Comparison of ENCODE assay signal across 37 mouse cellular contexts in the genomic region with DNA sequence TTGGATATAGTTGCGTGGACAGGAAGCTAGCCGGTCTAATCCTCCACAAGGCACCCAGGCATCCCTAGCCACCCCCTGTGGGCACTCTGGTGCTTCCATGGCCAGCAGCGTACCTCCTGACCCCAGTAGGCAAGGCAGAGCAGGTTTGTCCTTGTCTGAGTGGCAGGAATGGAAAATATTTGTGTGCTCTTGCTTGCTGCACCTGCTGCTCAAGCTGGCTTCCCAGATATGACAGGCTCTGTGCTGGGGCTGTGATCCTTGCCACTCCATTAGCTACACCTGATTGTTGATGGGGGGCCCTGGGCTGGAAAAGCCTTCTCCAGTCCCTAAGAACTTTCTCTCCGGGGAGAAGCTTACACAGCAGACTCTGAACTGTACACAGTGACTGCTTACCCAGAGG. TPM values are rescaled to one million over a fixed set of nuclear protein-coding genes. Genes with fewer than 3 reads are reported as not detected.
DNase-seq lines count a peak whose midpoint lies in the region; ATAC-seq and TF ChIP-seq lines count a peak whose summit lies in the region.
"Had no signal": no experiment of that assay in that cellular context is flagged by ENCODE, and none has a peak within 500 bp of the region (broad histone marks: within the 10 kb centered on the region; RNA-seq: fewer than 3 reads in every experiment).

No protein-coding gene starts in this region.

- H3K4me3 ChIP-seq in heart, embryonic 16.5 days (ENCODE audit: low read length): no peak overlapping the region
- H3K4me3 ChIP-seq in kidney, embryonic 14.5 days (ENCODE audit: low read length): no peak overlapping the region
- no peak overlapping the region for H3K4me3 ChIP-seq in stomach, postnatal 0 days (ENCODE audit: low read depth, low read length)
- H3K4me3 ChIP-seq in liver, embryonic 11.5 days (ENCODE audit: low read depth, low read length): no peak overlapping the region
- H3K4me3 ChIP-seq: embryonic facial prominence, embryonic 10.5 days; embryonic facial prominence, embryonic 15.5 days; forebrain, embryonic 12.5 days; heart, embryonic 15.5 days; limb, embryonic 10.5 days; limb, embryonic 15.5 days; neural tube, embryonic 12.5 days had no signal

- no peaks in the 10 kb centered on the region for H3K36me3 ChIP-seq in heart, embryonic 16.5 days (ENCODE audit: control insufficient read depth, insufficient read depth)
- no peaks in the 10 kb centered on the region for H3K36me3 ChIP-seq in kidney, embryonic 14.5 days (ENCODE audit: control insufficient read depth, insufficient read depth, low read length)
- no peaks in the 10 kb centered on the region for H3K36me3 ChIP-seq in stomach, postnatal 0 days (ENCODE audit: control insufficient read depth, insufficient read depth, low read length)
- H3K36me3 ChIP-seq in liver, embryonic 11.5 days (ENCODE audit: control insufficient read depth, insufficient read depth, low read length): no peaks in the 10 kb centered on the region
- H3K36me3 ChIP-seq: embryonic facial prominence, embryonic 10.5 days; embryonic facial prominence, embryonic 15.5 days; forebrain, embryonic 12.5 days; G1E; heart, embryonic 15.5 days; limb, embryonic 10.5 days; limb, embryonic 15.5 days; neural tube, embryonic 12.5 days had no signal

- no peak for DNase-seq in heart, adult 8-10 months (ENCODE audit: low spot score)
- peak; percentile 47 for DNase-seq in kidney, adult 9 months
- DNase-seq in stomach, postnatal 0 days (ENCODE audit: low spot score): no peak
- DNase-seq in thymus, postnatal 36 days: peak; percentile 53 to 59
- no peak for DNase-seq in liver, embryonic 11.5 days (ENCODE audit: low spot score)
- no peak for DNase-seq in urinary bladder, adult 2 months (ENCODE audit: low spot score)
- DNase-seq: adrenal gland, adult 8-10 months; cerebellum, adult 2 months; cerebellum, postnatal 14 days; forebrain, postnatal 0 days; lung, embryonic 14.5 days; right cerebral cortex, adult 18-20 months; spleen, adult 18-20 months had no signal

- H3K4me2 ChIP-seq in heart, embryonic 16.5 days (ENCODE audit: low read depth, low read length): no peak overlapping the region
- H3K4me2 ChIP-seq in kidney, embryonic 14.5 days (replicated peaks; ENCODE audit: low read depth, low read length): no peak overlapping the region
- no peak overlapping the region for H3K4me2 ChIP-seq in stomach, postnatal 0 days (replicated peaks; ENCODE audit: low read depth)
- no peak overlapping the region for H3K4me2 ChIP-seq in liver, embryonic 11.5 days
- H3K4me2 ChIP-seq: embryonic facial prominence, embryonic 15.5 days; forebrain, embryonic 12.5 days; heart, embryonic 15.5 days; hindbrain, embryonic 14.5 days; limb, embryonic 15.5 days; lung, embryonic 14.5 days; midbrain, embryonic 11.5 days; neural tube, embryonic 12.5 days had no signal

- WGBS in heart, embryonic 16.5 days: 59% methylated on average over 4 of the region's 4 CpGs
- WGBS in kidney, embryonic 14.5 days: 56% methylated on average over 4 of the region's 4 CpGs
- 50% methylated on average over 4 of the region's 4 CpGs for WGBS in stomach, postnatal 0 days
- WGBS in liver, embryonic 11.5 days: 65% methylated on average over 4 of the region's 4 CpGs

- H3K27ac ChIP-seq in heart, embryonic 16.5 days (ENCODE audit: low read length): peak overlapping the region; percentile 17; the same call in 1 of the 2 replicates
- no peak overlapping the region for H3K27ac ChIP-seq in kidney, embryonic 14.5 days (ENCODE audit: low read depth, low read length)
- peak overlapping the region; percentile 30; the same call in 1 of the 2 replicates for H3K27ac ChIP-seq in stomach, postnatal 0 days (replicated peaks)
- H3K27ac ChIP-seq in liver, embryonic 11.5 days (ENCODE audit: low read depth, low read length): no peak overlapping the region
- H3K27ac ChIP-seq: embryonic facial prominence, embryonic 10.5 days; embryonic facial prominence, embryonic 15.5 days; forebrain, embryonic 12.5 days; heart, embryonic 15.5 days; hindbrain, embryonic 14.5 days; limb, embryonic 10.5 days; limb, embryonic 15.5 days; liver, embryonic 14.5 days; neural tube, embryonic 12.5 days had no signal

- TF ChIP-seq CTCF in stomach, postnatal 0 days (IDR thresholded peaks at IDR 0.05; ENCODE audit: low read depth): no peak

- no peak for ATAC-seq in heart, embryonic 16.5 days (replicated peaks; ENCODE audit: extremely low read depth, insufficient read depth, low FRiP score)
- ATAC-seq in kidney, embryonic 14.5 days (ENCODE audit: low FRiP score, low TSS enrichment): no peak
- ATAC-seq in stomach, postnatal 0 days (ENCODE audit: low FRiP score, low TSS enrichment): no peak
- no peak for ATAC-seq in liver, embryonic 11.5 days (replicated peaks; ENCODE audit: low FRiP score)
- ATAC-seq: forebrain, postnatal 0 days; inflammation-experienced regulatory T-cells, adult 6 months; midbrain, embryonic 16.5 days had no signal

- no peak overlapping the region for H3K9ac ChIP-seq in heart, embryonic 16.5 days (ENCODE audit: low read length)
- H3K9ac ChIP-seq in kidney, embryonic 14.5 days (ENCODE audit: low read depth, low read length): no peak overlapping the region
- H3K9ac ChIP-seq in stomach, postnatal 0 days (ENCODE audit: low read length): no peak overlapping the region
- H3K9ac ChIP-seq in liver, embryonic 11.5 days (ENCODE audit: low read depth, low read length): no peak overlapping the region
- H3K9ac ChIP-seq: embryonic facial prominence, embryonic 15.5 days; forebrain, embryonic 12.5 days; forebrain, postnatal 0 days; heart, embryonic 15.5 days; hindbrain, embryonic 14.5 days; limb, embryonic 15.5 days; liver, embryonic 14.5 days; lung, embryonic 14.5 days; neural tube, embryonic 12.5 days had no signal

- H3K4me1 ChIP-seq in heart, embryonic 16.5 days (ENCODE audit: control insufficient read depth, insufficient read depth, low read length): peaks cover 9% of the 10 kb centered on the region
- peaks cover 13% of the 10 kb centered on the region for H3K4me1 ChIP-seq in kidney, embryonic 14.5 days (ENCODE audit: control insufficient read depth, insufficient read depth, low read length)
- no peaks in the 10 kb centered on the region for H3K4me1 ChIP-seq in stomach, postnatal 0 days (replicated peaks; ENCODE audit: control insufficient read depth, insufficient read depth)
- peaks cover 3% of the 10 kb centered on the region for H3K4me1 ChIP-seq in liver, embryonic 11.5 days (replicated peaks; ENCODE audit: control insufficient read depth, insufficient read depth, low read length)

- TF ChIP-seq EP300 in stomach, postnatal 0 days (optimal IDR thresholded peaks at IDR 0.05): no peak

- no peaks in the 10 kb centered on the region for H3K27me3 ChIP-seq in heart, embryonic 16.5 days (ENCODE audit: control insufficient read depth, insufficient read depth, low read length)
- H3K27me3 ChIP-seq in kidney, embryonic 14.5 days (ENCODE audit: control insufficient read depth, insufficient read depth, low read length): no peaks in the 10 kb centered on the region
- H3K27me3 ChIP-seq in stomach, postnatal 0 days (ENCODE audit: control insufficient read depth, insufficient read depth, low read length): no peaks in the 10 kb centered on the region
- H3K27me3 ChIP-seq in liver, embryonic 11.5 days (replicated peaks; ENCODE audit: control insufficient read depth, insufficient read depth, low read length): no peaks in the 10 kb centered on the region
- H3K27me3 ChIP-seq: embryonic facial prominence, embryonic 15.5 days; forebrain, embryonic 12.5 days; heart, embryonic 15.5 days; limb, embryonic 15.5 days; neural tube, embryonic 12.5 days had no signal

- H3K9me3 ChIP-seq in heart, embryonic 16.5 days (replicated peaks; ENCODE audit: control insufficient read depth, low read length): no peaks in the 10 kb centered on the region; the same call in 1 of the 2 replicates
- H3K9me3 ChIP-seq in kidney, embryonic 14.5 days (ENCODE audit: control insufficient read depth, low read length): 0 out of 2 replicates have a peak, but pooled peaks cover 3% of the 10 kb centered on the region
- no peaks in the 10 kb centered on the region for H3K9me3 ChIP-seq in stomach, postnatal 0 days (ENCODE audit: control insufficient read depth, low read length)
- H3K9me3 ChIP-seq in liver, embryonic 11.5 days (ENCODE audit: control insufficient read depth, low read length): no peaks in the 10 kb centered on the region
- H3K9me3 ChIP-seq: embryonic facial prominence, embryonic 15.5 days; G1E; heart, embryonic 15.5 days; limb, embryonic 10.5 days; limb, embryonic 15.5 days; neural tube, embryonic 12.5 days had no signal

RNA-seq across cellular contexts. Expression of a gene that starts 9.0 kb away (rescaled TPM):
- polyA plus RNA-seq in heart, embryonic 16.5 days (2015; fragmentation: Nextera tagmentation; extraction: Ambion mirVana): 4.1 and 12.9 TPM in 2 replicates
- total RNA-seq in heart, adult 8-10 months (2022): not detected
- polyA plus RNA-seq in kidney, embryonic 14.5 days (2014; fragmentation: Nextera tagmentation; extraction: Ambion mirVana): 9.0 and 10.7 TPM in 2 replicates
- 14.4 and 17.3 TPM in 2 replicates for polyA plus RNA-seq in stomach, postnatal 0 days (2015; fragmentation: Nextera tagmentation; extraction: Ambion mirVana)
- not detected in 2 replicates for polyA plus RNA-seq in liver, embryonic 11.5 days (2014; fragmentation: Nextera tagmentation; extraction: Ambion mirVana)
- polyA plus RNA-seq in urinary bladder, adult 2 months (2012; rRNA removed): 0.83 and 1.1 TPM in 2 replicates
- total RNA-seq: forebrain, postnatal 0 days; gastrocnemius, adult 8-10 months; gastrocnemius, postnatal 4 days; hematopoietic stem cell, adult 5-6 weeks; layer of hippocampus, postnatal 25 days; left cerebral cortex, postnatal 10 days had no signal
- polyA plus RNA-seq: cortical plate, adult 2 months; forebrain, embryonic 12.5 days; G1E; hindbrain, embryonic 14.5 days; limb, embryonic 15.5 days; midbrain, embryonic 11.5 days had no signal

RNA-seq across cellular contexts. Expression of a gene that starts 13.0 kb away (rescaled TPM):
- 0.12 and 0.14 TPM in 2 replicates for polyA plus RNA-seq in heart, embryonic 16.5 days (2015; fragmentation: Nextera tagmentation; extraction: Ambion mirVana)
- under 1 TPM in 1 of 4 experiments, not detected in 3; 0.16 TPM for total RNA-seq in heart, adult 8-10 months (2022)
- polyA plus RNA-seq in kidney, embryonic 14.5 days (2014; fragmentation: Nextera tagmentation; extraction: Ambion mirVana): 0.14 and 0.33 TPM in 2 replicates
- polyA plus RNA-seq in stomach, postnatal 0 days (2015; fragmentation: Nextera tagmentation; extraction: Ambion mirVana): 0.10 and 0.13 TPM in 2 replicates
- polyA plus RNA-seq in liver, embryonic 11.5 days (2014; fragmentation: Nextera tagmentation; extraction: Ambion mirVana): 0.18 and 0.27 TPM in 2 replicates
- 0.04 and 0.09 TPM in 2 replicates for polyA plus RNA-seq in urinary bladder, adult 2 months (2012; rRNA removed)
- total RNA-seq: adrenal gland, adult 8-10 months; adrenal gland, postnatal 4 days; forebrain, postnatal 0 days; G1E; gastrocnemius, adult 8-10 months; gastrocnemius, postnatal 4 days; hematopoietic stem cell, adult 5-6 weeks; layer of hippocampus, adult 8-10 months; layer of hippocampus, postnatal 25 days; megakaryocyte, adult 5-6 weeks had no signal
- polyA plus RNA-seq: cortical plate, adult 2 months; embryonic facial prominence, embryonic 15.5 days; forebrain, embryonic 12.5 days; forebrain, postnatal 0 days; G1E; heart, embryonic 15.5 days; hindbrain, embryonic 14.5 days; inflammation-experienced regulatory T-cells, adult 6 months; limb, embryonic 15.5 days; lung, embryonic 14.5 days; midbrain, embryonic 11.5 days; midbrain, embryonic 16.5 days; neural tube, embryonic 12.5 days had no signal

RNA-seq across cellular contexts. Expression of a gene that starts 22.2 kb away (rescaled TPM):
- polyA plus RNA-seq in heart, embryonic 16.5 days (2015; fragmentation: Nextera tagmentation; extraction: Ambion mirVana): 5.4 and 6.2 TPM in 2 replicates
- 1 to 10 TPM; 1.2 to 2.2 (median 1.9) TPM for total RNA-seq in heart, adult 8-10 months (2022)
- polyA plus RNA-seq in kidney, embryonic 14.5 days (2014; fragmentation: Nextera tagmentation; extraction: Ambion mirVana): 5.7 and 7.9 TPM in 2 replicates
- 6.3 and 6.5 TPM in 2 replicates for polyA plus RNA-seq in stomach, postnatal 0 days (2015; fragmentation: Nextera tagmentation; extraction: Ambion mirVana)
- 5.7 and 6.0 TPM in 2 replicates for polyA plus RNA-seq in liver, embryonic 11.5 days (2014; fragmentation: Nextera tagmentation; extraction: Ambion mirVana)
- polyA plus RNA-seq in urinary bladder, adult 2 months (2012; rRNA removed): 6.9 and 7.0 TPM in 2 replicates

RNA-seq across cellular contexts. Expression of a gene that starts 33.4 kb away (rescaled TPM):
- polyA plus RNA-seq in heart, embryonic 16.5 days (2015; fragmentation: Nextera tagmentation; extraction: Ambion mirVana): 3.9 and 12.6 TPM in 2 replicates
- total RNA-seq in heart, adult 8-10 months (2022): 10 to 100 TPM; 29.3 to 34.0 (median 29.7) TPM
- polyA plus RNA-seq in kidney, embryonic 14.5 days (2014; fragmentation: Nextera tagmentation; extraction: Ambion mirVana): 22.7 and 23.9 TPM in 2 replicates
- polyA plus RNA-seq in stomach, postnatal 0 days (2015; fragmentation: Nextera tagmentation; extraction: Ambion mirVana): 11.6 and 13.0 TPM in 2 replicates
- 8.4 and 8.9 TPM in 2 replicates for polyA plus RNA-seq in liver, embryonic 11.5 days (2014; fragmentation: Nextera tagmentation; extraction: Ambion mirVana)
- 35.6 TPM in 2 replicates for polyA plus RNA-seq in urinary bladder, adult 2 months (2012; rRNA removed)

RNA-seq across cellular contexts. Expression of a gene that starts 33.5 kb away (rescaled TPM):
- 1,945 and 2,019 TPM in 2 replicates for polyA plus RNA-seq in heart, embryonic 16.5 days (2015; fragmentation: Nextera tagmentation; extraction: Ambion mirVana)
- total RNA-seq in heart, adult 8-10 months (2022): 1,000 to 10,000 TPM; 2,233 to 2,384 (median 2,275) TPM
- polyA plus RNA-seq in kidney, embryonic 14.5 days (2014; fragmentation: Nextera tagmentation; extraction: Ambion mirVana): 962 and 1,151 TPM in 2 replicates
- polyA plus RNA-seq in stomach, postnatal 0 days (2015; fragmentation: Nextera tagmentation; extraction: Ambion mirVana): 883 and 916 TPM in 2 replicates
- 835 and 884 TPM in 2 replicates for polyA plus RNA-seq in liver, embryonic 11.5 days (2014; fragmentation: Nextera tagmentation; extraction: Ambion mirVana)
- polyA plus RNA-seq in urinary bladder, adult 2 months (2012; rRNA removed): 561 and 600 TPM in 2 replicates

Comparison
In these comparisons a context has a peak if more than half of its experiments do, and no peak if none do; other contexts are left out.
1. H3K27ac ChIP-seq: peak in heart, embryonic 16.5 days (single experiment) and stomach, postnatal 0 days (single experiment); none in kidney, embryonic 14.5 days (single experiment) and liver, embryonic 11.5 days (single experiment).
2. DNase-seq: peak in kidney, adult 9 months (single experiment) and thymus, postnatal 36 days (2 of 2); none in heart, adult 8-10 months (single experiment), stomach, postnatal 0 days (single experiment), liver, embryonic 11.5 days (single experiment) and urinary bladder, adult 2 months (single experiment).